Mouse (Mus musculus): ENCODE measurements around the gene Dst. TPM values are rescaled to one million over a fixed set of nuclear protein-coding genes. Genes with fewer than 3 reads are reported as not detected.

Gene Dst
- polyA plus RNA-seq, 1 experiment from 2014 or later = 38.4 TPM

GRCm38 (mm10) chr1:34275787-34276186, 367.8 kb downstream of the Dst start:
- 95% methylated on average over 13 of the region's 13 CpGs for WGBS
- H3K27ac ChIP-seq (replicated peaks) = no peak overlapping the region
- no peaks in the 10 kb centered on the region for H3K9me3 ChIP-seq
- H3K4me2 ChIP-seq (replicated peaks) = no peak overlapping the region
- no peak for ATAC-seq (ENCODE audit: low FRiP score, low read depth)
- H3K27me3 ChIP-seq = no peaks in the 10 kb centered on the region
- no peaks in the 10 kb centered on the region for H3K4me1 ChIP-seq
- H3K4me3 ChIP-seq = no peak overlapping the region
- H3K36me3 ChIP-seq = peaks cover 71% of the 10 kb centered on the region
- no peak overlapping the region for H3K9ac ChIP-seq (replicated peaks)

DNA sequence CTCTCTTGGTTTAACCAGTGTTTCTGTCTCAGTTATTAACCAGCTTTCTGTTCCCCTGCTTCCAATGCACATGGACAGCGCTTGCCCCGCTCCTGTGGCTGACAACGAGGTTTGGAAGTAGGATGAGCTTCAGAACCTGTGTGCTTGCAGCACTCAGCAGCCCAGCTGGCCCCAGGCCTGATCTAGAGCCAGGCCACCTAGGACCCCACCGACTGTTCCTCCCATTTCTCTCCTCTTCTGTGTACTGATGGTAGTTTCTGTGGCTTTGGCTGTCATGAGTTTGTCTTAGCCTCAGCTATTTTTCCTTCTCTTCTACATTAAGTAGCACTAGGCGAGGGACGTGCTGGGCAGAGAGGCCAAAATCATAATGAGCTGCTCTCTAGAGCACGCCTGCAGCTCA, 368.7 kb downstream of the Dst start:
- H3K36me3 ChIP-seq = peaks cover 66% of the 10 kb centered on the region

DNA sequence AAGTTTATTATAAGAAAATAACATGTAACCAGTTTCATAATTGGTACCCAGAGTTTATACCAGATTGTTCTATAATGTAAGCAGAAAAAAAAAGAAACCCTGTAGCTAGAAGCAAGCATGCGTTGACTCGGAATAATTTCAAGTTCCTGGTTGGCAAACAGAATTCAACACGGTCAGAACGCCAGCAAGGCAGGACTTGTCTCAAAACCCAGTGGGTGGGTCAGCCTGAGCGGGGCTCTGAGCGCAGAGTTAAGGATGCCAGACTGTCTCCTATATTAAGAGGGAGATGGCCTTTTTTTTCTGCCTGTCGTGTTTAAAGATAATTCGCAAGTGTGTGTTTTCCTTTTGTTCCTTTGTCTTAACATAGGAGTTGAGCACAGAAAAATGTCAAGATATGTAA, 369.2 kb downstream of the Dst start:
- H3K9ac ChIP-seq (replicated peaks) = no peak overlapping the region
- WGBS = 87% methylated on average over 8 of the region's 8 CpGs
- peaks cover 61% of the 10 kb centered on the region for H3K36me3 ChIP-seq
- H3K27me3 ChIP-seq = no peaks in the 10 kb centered on the region
- H3K4me3 ChIP-seq = no peak overlapping the region
- H3K4me2 ChIP-seq (replicated peaks) = no peak overlapping the region
- no peaks in the 10 kb centered on the region for H3K4me1 ChIP-seq
- no peaks in the 10 kb centered on the region for H3K9me3 ChIP-seq
- ATAC-seq (ENCODE audit: low FRiP score, low read depth) = no peak
- no peak overlapping the region for H3K27ac ChIP-seq (replicated peaks)

More for the DNA sequence above, 368.7 kb downstream of the Dst start:
- H3K27me3 ChIP-seq = no peaks in the 10 kb centered on the region
- WGBS = 92% methylated on average over 7 of the region's 7 CpGs
- no peak overlapping the region for H3K9ac ChIP-seq (replicated peaks)
- no peak for ATAC-seq (ENCODE audit: low FRiP score, low read depth)
- H3K4me3 ChIP-seq = no peak overlapping the region
- H3K4me2 ChIP-seq (replicated peaks) = no peak overlapping the region
- no peak overlapping the region for H3K27ac ChIP-seq (replicated peaks)
- no peaks in the 10 kb centered on the region for H3K9me3 ChIP-seq
- H3K4me1 ChIP-seq = no peaks in the 10 kb centered on the region

GRCm38 (mm10) chr1:34283502-34283901, 375.5 kb downstream of the Dst start:
- H3K9ac ChIP-seq (replicated peaks) = no peak overlapping the region
- no peak for ATAC-seq (ENCODE audit: low FRiP score, low read depth)
- no peaks in the 10 kb centered on the region for H3K27me3 ChIP-seq
- H3K4me1 ChIP-seq = no peaks in the 10 kb centered on the region
- no peak overlapping the region for H3K27ac ChIP-seq (replicated peaks)
- peaks cover 40% of the 10 kb centered on the region for H3K36me3 ChIP-seq
- H3K4me2 ChIP-seq (replicated peaks) = no peak overlapping the region
- no peak overlapping the region for H3K4me3 ChIP-seq
- H3K9me3 ChIP-seq = no peaks in the 10 kb centered on the region
- WGBS = 71% methylated on average over 7 of the region's 7 CpGs

GRCm38 (mm10) chr1:34284979-34285378, 377.0 kb downstream of the Dst start:
- H3K36me3 ChIP-seq = peaks cover 50% of the 10 kb centered on the region
- no peak overlapping the region for H3K27ac ChIP-seq (replicated peaks)
- no peaks in the 10 kb centered on the region for H3K4me1 ChIP-seq
- H3K9me3 ChIP-seq = no peaks in the 10 kb centered on the region
- H3K4me2 ChIP-seq (replicated peaks) = no peak overlapping the region
- no peak overlapping the region for H3K9ac ChIP-seq (replicated peaks)
- ATAC-seq (ENCODE audit: low FRiP score, low read depth) = no peak
- no peak overlapping the region for H3K4me3 ChIP-seq
- 86% methylated on average over 9 of the region's 9 CpGs for WGBS
- H3K27me3 ChIP-seq = no peaks in the 10 kb centered on the region

GRCm38 (mm10) chr1:34287731-34288130, 379.7 kb downstream of the Dst start:
- Histone ChIP-seq H3K27ac (replicated peaks) (no peak overlapping the region), H3K4me2 (replicated peaks) (no peak overlapping the region), H3K9me3 (no peaks in the 10 kb centered on the region), H3K4me1 (no peaks in the 10 kb centered on the region), H3K27me3 (no peaks in the 10 kb centered on the region), H3K4me3 (no peak overlapping the region), H3K9ac (replicated peaks) (no peak overlapping the region), H3K36me3 (peaks cover 69% of the 10 kb centered on the region)
- WGBS = 83% methylated on average over 10 of the region's 10 CpGs
- ATAC-seq (ENCODE audit: low FRiP score, low read depth) = no peak

DNA sequence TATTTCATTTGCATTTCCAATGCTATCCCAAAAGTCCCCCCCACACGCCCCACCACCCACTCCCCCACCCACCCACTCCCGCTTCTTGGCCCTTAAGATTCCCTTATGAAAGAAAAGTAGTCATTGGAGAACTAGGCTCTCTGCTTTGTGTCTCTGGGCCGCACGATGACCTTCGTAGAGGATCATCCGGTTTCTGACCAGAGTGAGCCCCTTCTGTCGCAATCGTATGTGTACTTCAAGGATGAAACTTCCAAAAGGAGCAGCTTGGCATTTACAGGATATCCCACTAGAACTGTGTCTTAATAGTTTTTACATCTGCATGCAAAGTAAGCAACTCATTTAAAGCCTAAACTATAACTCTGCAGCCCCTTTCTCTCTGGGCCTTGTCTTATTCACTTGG, 380.2 kb downstream of the Dst start:
- Histone ChIP-seq H3K9ac (replicated peaks) (no peak overlapping the region), H3K9me3 (no peaks in the 10 kb centered on the region), H3K27ac (replicated peaks) (no peak overlapping the region), H3K4me2 (replicated peaks) (no peak overlapping the region), H3K4me1 (no peaks in the 10 kb centered on the region), H3K36me3 (peaks cover 73% of the 10 kb centered on the region), H3K4me3 (no peak overlapping the region), H3K27me3 (no peaks in the 10 kb centered on the region)
- ATAC-seq (ENCODE audit: low FRiP score, low read depth) = no peak
- 93% methylated on average over 8 of the region's 8 CpGs for WGBS

DNA sequence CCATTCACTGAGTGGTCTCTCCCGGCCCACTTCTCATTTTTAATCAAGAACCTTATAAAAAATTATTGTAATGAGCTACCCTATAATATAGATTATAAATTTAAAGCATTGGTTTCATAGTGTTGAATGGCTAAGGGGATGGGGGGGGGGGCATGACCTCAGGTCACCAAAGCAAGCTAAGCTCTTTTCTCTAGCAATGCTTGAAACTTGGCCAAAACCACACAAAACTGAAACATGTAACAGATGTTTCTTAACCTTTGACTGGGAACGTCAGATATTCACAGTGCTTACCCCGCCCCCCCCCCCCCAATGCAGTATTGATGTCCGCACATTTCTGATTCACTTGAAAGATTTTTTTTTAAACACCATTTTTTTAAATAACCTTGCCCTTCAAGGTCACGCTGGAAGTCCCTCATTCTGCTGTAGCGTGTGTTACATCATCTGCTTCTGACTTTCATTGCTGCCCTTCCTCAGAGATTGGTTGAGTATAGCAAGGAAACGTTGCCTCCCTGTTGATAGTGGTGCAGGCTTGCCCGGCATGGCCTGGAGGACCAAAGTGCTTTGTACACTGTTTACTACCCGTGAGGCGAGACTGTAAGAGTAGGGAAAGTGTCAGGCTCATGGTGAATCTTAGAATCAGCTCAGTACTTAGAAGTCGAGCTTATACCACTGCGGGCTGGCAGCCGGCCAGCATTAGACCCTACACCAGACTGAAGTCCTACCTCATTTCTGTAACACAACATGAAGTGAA, 380.9 kb downstream of the Dst start:
- WGBS = 90% methylated on average over 13 of the region's 13 CpGs
- Histone ChIP-seq H3K9me3 (no peaks in the 10 kb centered on the region), H3K4me3 (no peak overlapping the region), H3K9ac (replicated peaks) (no peak overlapping the region), H3K27ac (replicated peaks) (no peak overlapping the region), H3K36me3 (peaks cover 80% of the 10 kb centered on the region), H3K4me2 (replicated peaks) (no peak overlapping the region), H3K27me3 (no peaks in the 10 kb centered on the region), H3K4me1 (no peaks in the 10 kb centered on the region)
- ATAC-seq (ENCODE audit: low FRiP score, low read depth) = no peak

- no peak for ATAC-seq (ENCODE audit: low FRiP score, low read depth)
- 95% methylated on average over 14 of the region's 14 CpGs for WGBS
- Histone ChIP-seq H3K9ac (replicated peaks) (no peak overlapping the region), H3K27ac (replicated peaks) (no peak overlapping the region), H3K27me3 (no peaks in the 10 kb centered on the region), H3K9me3 (no peaks in the 10 kb centered on the region), H3K4me1 (no peaks in the 10 kb centered on the region), H3K4me2 (replicated peaks) (no peak overlapping the region), H3K36me3 (peaks cover 79% of the 10 kb centered on the region), H3K4me3 (no peak overlapping the region)
Measured at GRCm38 (mm10) chr1:34289472-34289748, 381.4 kb downstream of the Dst start.

- no peak for ATAC-seq (ENCODE audit: low FRiP score, low read depth)
- Histone ChIP-seq H3K4me3 (no peak overlapping the region), H3K27ac (replicated peaks) (no peak overlapping the region), H3K36me3 (peaks cover 78% of the 10 kb centered on the region), H3K9me3 (no peaks in the 10 kb centered on the region), H3K27me3 (no peaks in the 10 kb centered on the region), H3K9ac (replicated peaks) (no peak overlapping the region), H3K4me2 (replicated peaks) (no peak overlapping the region), H3K4me1 (no peaks in the 10 kb centered on the region)
- WGBS = 91% methylated on average over 12 of the region's 12 CpGs
Measured at GRCm38 (mm10) chr1:34290321-34290720, 382.3 kb downstream of the Dst start.

GRCm38 (mm10) chr1:34293198-34293597, 385.2 kb downstream of the Dst start:
- Histone ChIP-seq H3K9me3 (no peaks in the 10 kb centered on the region), H3K4me1 (no peaks in the 10 kb centered on the region), H3K4me2 (replicated peaks) (no peak overlapping the region), H3K9ac (replicated peaks) (no peak overlapping the region), H3K4me3 (no peak overlapping the region), H3K27me3 (no peaks in the 10 kb centered on the region), H3K36me3 (peaks cover 83% of the 10 kb centered on the region), H3K27ac (replicated peaks) (no peak overlapping the region)
- WGBS = 95% methylated on average over 14 of the region's 14 CpGs
- no peak for ATAC-seq (ENCODE audit: low FRiP score, low read depth)

DNA sequence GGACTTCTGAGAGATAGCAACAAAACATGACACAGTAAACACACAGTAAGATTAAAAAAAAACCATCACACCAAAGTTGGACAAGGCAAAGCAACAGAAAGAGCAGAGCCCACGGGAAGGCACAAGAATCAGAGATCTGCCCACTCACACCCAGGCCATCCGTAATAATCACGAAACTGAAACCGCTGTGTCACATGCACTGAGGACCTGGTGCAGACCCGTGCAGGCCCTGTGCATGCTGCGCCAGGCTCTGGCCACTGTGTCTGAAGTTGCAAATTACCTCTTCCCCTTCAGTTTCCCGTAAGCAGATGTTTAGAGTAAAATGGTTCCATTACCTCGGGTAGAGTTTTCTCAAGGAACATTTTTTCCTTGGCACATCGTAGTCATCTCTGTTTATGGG, 389.6 kb downstream of the Dst start:
- ATAC-seq (ENCODE audit: low FRiP score, low read depth) = no peak
- H3K4me2 ChIP-seq (replicated peaks) = no peak overlapping the region
- H3K4me1 ChIP-seq = peaks cover 5% of the 10 kb centered on the region; the same call in 1 of the 2 replicates
- 92% methylated on average over 9 of the region's 9 CpGs for WGBS
- H3K27me3 ChIP-seq = no peaks in the 10 kb centered on the region
- no peaks in the 10 kb centered on the region for H3K9me3 ChIP-seq
- peaks cover 65% of the 10 kb centered on the region for H3K36me3 ChIP-seq
- no peak overlapping the region for H3K4me3 ChIP-seq
- H3K27ac ChIP-seq (replicated peaks) = no peak overlapping the region
- no peak overlapping the region for H3K9ac ChIP-seq (replicated peaks)

GRCm38 (mm10) chr1:34298631-34299184, 390.7 kb downstream of the Dst start:
- peak; percentile 59; the same call in 1 of the 2 replicates for ATAC-seq (ENCODE audit: low FRiP score, low read depth)

More at GRCm38 (mm10) chr1:34298631-34299184, 390.7 kb downstream of the Dst start:
- no peak overlapping the region; the same call in 1 of the 2 replicates for H3K27ac ChIP-seq (replicated peaks)
- no peaks in the 10 kb centered on the region for H3K27me3 ChIP-seq
- no peaks in the 10 kb centered on the region for H3K9me3 ChIP-seq
- H3K4me2 ChIP-seq (replicated peaks) = no peak overlapping the region
- no peak overlapping the region for H3K4me3 ChIP-seq
- H3K36me3 ChIP-seq = peaks cover 64% of the 10 kb centered on the region
- 78% methylated on average over 18 of the region's 18 CpGs for WGBS
- H3K4me1 ChIP-seq = peaks cover 5% of the 10 kb centered on the region; the same call in 1 of the 2 replicates
- H3K9ac ChIP-seq (replicated peaks) = no peak overlapping the region
